Mouse (Mus musculus) c-Kit-positive CD71-positive TER-119-negative erythroid progenitor cells, embryonic 14.5 days (primary cell): ENCODE measurements around the gene Gm9922.

Experiments
- DNase-seq: peaks from one replicate; pipeline ENCODE4 v3.0.0-alpha.2; 2013; ENCODE audit warnings: low read depth

The Gm9922 gene

GRCm38 (mm10) chr14:101729237-101729971 is at the start of gene Gm9922, which contains the start of gene Lmo7:
TSS of gene Gm9922 (minus strand) at chr14:101729814.
TSS of gene Lmo7 (plus strand) at chr14:101729957.
- no peak for DNase-seq

- DNase-seq, result no peak
Measured at GRCm38 (mm10) chr14:101778426-101778825, 48.8 kb upstream of the Gm9922 start.

GRCm38 (mm10) chr14:101777129-101777493 is 47.5 kb upstream of the Gm9922 start:
- no peak for DNase-seq

GRCm38 (mm10) chr14:101776296-101777128 is 46.9 kb upstream of the Gm9922 start:
- no peak for DNase-seq

GRCm38 (mm10) chr14:101774631-101775030 is 45.0 kb upstream of the Gm9922 start:
- no peak for DNase-seq

- no peak for DNase-seq
Measured at GRCm38 (mm10) chr14:101771756-101772155, 42.1 kb upstream of the Gm9922 start.

GRCm38 (mm10) chr14:101771336-101771735 is 41.7 kb upstream of the Gm9922 start:
- DNase-seq, result no peak

- no peak for DNase-seq
Measured at GRCm38 (mm10) chr14:101763762-101764295, 34.2 kb upstream of the Gm9922 start.

GRCm38 (mm10) chr14:101762267-101762666 is 32.7 kb upstream of the Gm9922 start:
- no peak for DNase-seq

GRCm38 (mm10) chr14:101755425-101755824 is 25.8 kb upstream of the Gm9922 start:
- DNase-seq, result no peak

- DNase-seq, result no peak
Measured at GRCm38 (mm10) chr14:101750910-101751309, 21.3 kb upstream of the Gm9922 start.

GRCm38 (mm10) chr14:101748436-101748835 is 18.8 kb upstream of the Gm9922 start:
- DNase-seq, result no peak

- DNase-seq, result no peak
Measured at GRCm38 (mm10) chr14:101747811-101748210, 18.2 kb upstream of the Gm9922 start.

- DNase-seq, result no peak
Measured at GRCm38 (mm10) chr14:101746635-101747034, 17.0 kb upstream of the Gm9922 start.

GRCm38 (mm10) chr14:101737501-101737900 is 7.9 kb upstream of the Gm9922 start:
- no peak for DNase-seq

- no peak for DNase-seq
Measured at GRCm38 (mm10) chr14:101733542-101734303, 4.1 kb upstream of the Gm9922 start.

GRCm38 (mm10) chr14:101729972-101730692 is 518 bp upstream of the Gm9922 start:
- no peak for DNase-seq

- DNase-seq, result no peak
Measured at GRCm38 (mm10) chr14:101714414-101714813, 15.2 kb downstream of the Gm9922 start.

- DNase-seq, result no peak
Measured at GRCm38 (mm10) chr14:101707088-101707487, 22.5 kb downstream of the Gm9922 start.

GRCm38 (mm10) chr14:101704479-101704878 is 25.1 kb downstream of the Gm9922 start:
- no peak for DNase-seq

GRCm38 (mm10) chr14:101688406-101688805 is 41.2 kb downstream of the Gm9922 start:
- DNase-seq, result no peak
